Mouse (Mus musculus): ENCODE data around the gene Dgkd.
"Not testable (repeated sequence)": the region's sequence is repeated elsewhere in the genome, so short reads cannot be mapped to it uniquely, and the experiment has no call there.

The Dgkd gene

GRCm38 (mm10) chr1:87852892-87853600 lies at the start of gene Dgkd:
TSS of gene Dgkd (plus strand) at chr1:87853287.
- peak; percentile 74 for DNase-seq (ENCODE audit: low read depth, low spot score)

GRCm38 (mm10) chr1:87803576-87803975 lies 49.5 kb upstream of the Dgkd start, which contains the start of gene Sag:
TSS of gene Sag (plus strand) at chr1:87803680.
- no peak for DNase-seq (ENCODE audit: low read depth, low spot score)

GRCm38 (mm10) chr1:87807751-87808150 lies 45.3 kb upstream of the Dgkd start:
- DNase-seq (ENCODE audit: low read depth, low spot score): no peak

- no peak for DNase-seq (ENCODE audit: low read depth, low spot score)
Measured at GRCm38 (mm10) chr1:87811391-87811790, 41.7 kb upstream of the Dgkd start.

- DNase-seq (ENCODE audit: low read depth, low spot score): no peak
Measured at GRCm38 (mm10) chr1:87812061-87812460, 41.0 kb upstream of the Dgkd start.

- no peak for DNase-seq (ENCODE audit: low read depth, low spot score)
Measured at GRCm38 (mm10) chr1:87813155-87813554, 39.9 kb upstream of the Dgkd start.

- DNase-seq (ENCODE audit: low read depth, low spot score): no peak
Measured at GRCm38 (mm10) chr1:87813681-87814080, 39.4 kb upstream of the Dgkd start.

- no peak for DNase-seq (ENCODE audit: low read depth, low spot score)
Measured at GRCm38 (mm10) chr1:87824420-87824995, 28.6 kb upstream of the Dgkd start.

GRCm38 (mm10) chr1:87825281-87825680 lies 27.8 kb upstream of the Dgkd start:
- DNase-seq (ENCODE audit: low read depth, low spot score): no peak

- DNase-seq (ENCODE audit: low read depth, low spot score): no peak
Measured at GRCm38 (mm10) chr1:87825991-87826390, 27.1 kb upstream of the Dgkd start.

- no peak for DNase-seq (ENCODE audit: low read depth, low spot score)
Measured at GRCm38 (mm10) chr1:87826474-87826873, 26.6 kb upstream of the Dgkd start.

GRCm38 (mm10) chr1:87827476-87827875 lies 25.6 kb upstream of the Dgkd start:
- DNase-seq (ENCODE audit: low read depth, low spot score): not testable (repeated sequence)

GRCm38 (mm10) chr1:87828185-87828584 lies 24.9 kb upstream of the Dgkd start:
- DNase-seq (ENCODE audit: low read depth, low spot score): no peak

- no peak for DNase-seq (ENCODE audit: low read depth, low spot score)
Measured at GRCm38 (mm10) chr1:87828926-87829580, 24.0 kb upstream of the Dgkd start.

GRCm38 (mm10) chr1:87829621-87830211 lies 23.4 kb upstream of the Dgkd start:
- no peak for DNase-seq (ENCODE audit: low read depth, low spot score)

GRCm38 (mm10) chr1:87836453-87836852 lies 16.6 kb upstream of the Dgkd start:
- no peak for DNase-seq (ENCODE audit: low read depth, low spot score)

GRCm38 (mm10) chr1:87837018-87837417 lies 16.1 kb upstream of the Dgkd start:
- DNase-seq (ENCODE audit: low read depth, low spot score): no peak

GRCm38 (mm10) chr1:87840411-87841208 lies 12.5 kb upstream of the Dgkd start:
- DNase-seq (ENCODE audit: low read depth, low spot score): no peak

GRCm38 (mm10) chr1:87846801-87847474 lies 6.1 kb upstream of the Dgkd start:
- no peak for DNase-seq (ENCODE audit: low read depth, low spot score)

- no peak for DNase-seq (ENCODE audit: low read depth, low spot score)
Measured at GRCm38 (mm10) chr1:87847475-87848168, 5.5 kb upstream of the Dgkd start.

Data from c-Kit-negative CD71-positive TER-119-positive erythroid progenitor cells, embryonic 14.5 days (primary cell).